Mouse (Mus musculus): Measurements from ENCODE around the gene Gm4858. TPM values are rescaled to one million over a fixed set of nuclear protein-coding genes. Genes with fewer than 3 reads are reported as not detected.
"Not testable (repeated sequence)": the region's sequence is repeated elsewhere in the genome, so short reads cannot be mapped to it uniquely, and the experiment has no call there.

Gene Gm4858
- polyA plus RNA-seq (2014; fragmentation: Nextera tagmentation; extraction: Ambion mirVana): not detected in 2 replicates

GRCm38 (mm10) chr3:93068523-93068922 is at the start of gene Gm4858:
Gene Gm4858, plus strand, starts transcription at chr3:93068823.
- not testable (repeated sequence) for H3K4me3 ChIP-seq (ENCODE audit: low read depth, low read length); H3K27ac ChIP-seq (ENCODE audit: low read depth, low read length); H3K36me3 ChIP-seq (ENCODE audit: control insufficient read depth, insufficient read depth, low read length); ATAC-seq (ENCODE audit: low FRiP score); H3K4me2 ChIP-seq; H3K4me1 ChIP-seq (ENCODE audit: control insufficient read depth, insufficient read depth, low read length); H3K9ac ChIP-seq (ENCODE audit: low read length); H3K27me3 ChIP-seq (ENCODE audit: control insufficient read depth, insufficient read depth, low read length); DNase-seq (ENCODE audit: low spot score, missing footprints); H3K9me3 ChIP-seq (ENCODE audit: control insufficient read depth, low read length)

- no peak within 1 kb of the TSS for H3K27ac ChIP-seq (ENCODE audit: low read depth, low read length)
- no peak within 1 kb of the TSS for H3K9ac ChIP-seq (ENCODE audit: low read length)
- 85% methylated on average over 2 of the region's 2 CpGs for WGBS
- H3K27me3 ChIP-seq (ENCODE audit: control insufficient read depth, insufficient read depth, low read length): no peaks in the 10 kb centered on the region
- DNase-seq (ENCODE audit: low spot score, missing footprints): no peak
- ATAC-seq (ENCODE audit: low FRiP score): no peak
- H3K4me3 ChIP-seq (ENCODE audit: low read depth, low read length): no peak within 1 kb of the TSS
- no peaks in the 10 kb centered on the region for H3K4me1 ChIP-seq (ENCODE audit: control insufficient read depth, insufficient read depth, low read length)
- H3K4me2 ChIP-seq: no peak within 1 kb of the TSS
- H3K36me3 ChIP-seq (ENCODE audit: control insufficient read depth, insufficient read depth, low read length): no peaks in the 10 kb centered on the region
- H3K9me3 ChIP-seq (ENCODE audit: control insufficient read depth, low read length): no peaks in the 10 kb centered on the region
These were observed 49.7 kb upstream of the Gm4858 start, which contains the start of gene Lce1m for GRCm38 (mm10) chr3:93018960-93019359. Gene Lce1m, minus strand, starts transcription at chr3:93019060.

GRCm38 (mm10) chr3:93021171-93021570 is 47.5 kb upstream of the Gm4858 start:
- DNase-seq (ENCODE audit: low spot score, missing footprints) (no peak), ATAC-seq (ENCODE audit: low FRiP score) (no peak)
- H3K4me1 ChIP-seq (ENCODE audit: control insufficient read depth, insufficient read depth, low read length): no peaks in the 10 kb centered on the region
- H3K27me3 ChIP-seq (ENCODE audit: control insufficient read depth, insufficient read depth, low read length): no peaks in the 10 kb centered on the region
- H3K4me3 ChIP-seq (ENCODE audit: low read depth, low read length): no peak overlapping the region
- H3K27ac ChIP-seq (ENCODE audit: low read depth, low read length): no peak overlapping the region
- WGBS: 88% methylated on average over 1 of the region's 1 CpGs
- H3K36me3 ChIP-seq (ENCODE audit: control insufficient read depth, insufficient read depth, low read length): no peaks in the 10 kb centered on the region
- no peak overlapping the region for H3K4me2 ChIP-seq
- H3K9ac ChIP-seq (ENCODE audit: low read length): no peak overlapping the region
- no peaks in the 10 kb centered on the region for H3K9me3 ChIP-seq (ENCODE audit: control insufficient read depth, low read length)

GRCm38 (mm10) chr3:93023411-93024184 is 45.0 kb upstream of the Gm4858 start:
- DNase-seq (ENCODE audit: low spot score, missing footprints) (no peak), ATAC-seq (ENCODE audit: low FRiP score) (no peak)
- H3K27me3 ChIP-seq (ENCODE audit: control insufficient read depth, insufficient read depth, low read length): no peaks in the 10 kb centered on the region
- 84% methylated on average over 3 of the region's 3 CpGs for WGBS
- no peak overlapping the region for H3K27ac ChIP-seq (ENCODE audit: low read depth, low read length)
- H3K9ac ChIP-seq (ENCODE audit: low read length): no peak overlapping the region
- H3K4me1 ChIP-seq (ENCODE audit: control insufficient read depth, insufficient read depth, low read length): no peaks in the 10 kb centered on the region
- H3K9me3 ChIP-seq (ENCODE audit: control insufficient read depth, low read length): no peaks in the 10 kb centered on the region
- no peak overlapping the region for H3K4me3 ChIP-seq (ENCODE audit: low read depth, low read length)
- H3K36me3 ChIP-seq (ENCODE audit: control insufficient read depth, insufficient read depth, low read length): no peaks in the 10 kb centered on the region
- H3K4me2 ChIP-seq: no peak overlapping the region

GRCm38 (mm10) chr3:93025486-93025885 is 43.1 kb upstream of the Gm4858 start:
- WGBS: 90% methylated on average over 2 of the region's 2 CpGs
- H3K4me2 ChIP-seq: no peak overlapping the region
- H3K9me3 ChIP-seq (ENCODE audit: control insufficient read depth, low read length): no peaks in the 10 kb centered on the region
- no peaks in the 10 kb centered on the region for H3K4me1 ChIP-seq (ENCODE audit: control insufficient read depth, insufficient read depth, low read length)
- no peak overlapping the region for H3K9ac ChIP-seq (ENCODE audit: low read length)
- no peaks in the 10 kb centered on the region for H3K36me3 ChIP-seq (ENCODE audit: control insufficient read depth, insufficient read depth, low read length)
- DNase-seq (ENCODE audit: low spot score, missing footprints) (no peak), ATAC-seq (ENCODE audit: low FRiP score) (no peak)
- H3K27me3 ChIP-seq (ENCODE audit: control insufficient read depth, insufficient read depth, low read length): no peaks in the 10 kb centered on the region
- H3K4me3 ChIP-seq (ENCODE audit: low read depth, low read length): no peak overlapping the region
- no peak overlapping the region for H3K27ac ChIP-seq (ENCODE audit: low read depth, low read length)

GRCm38 (mm10) chr3:93031450-93031849 is 37.2 kb upstream of the Gm4858 start:
- DNase-seq (ENCODE audit: low spot score, missing footprints): peak; percentile 91
- Histone ChIP-seq H3K27me3 (ENCODE audit: control insufficient read depth, insufficient read depth, low read length) (no peaks in the 10 kb centered on the region), H3K27ac (ENCODE audit: low read depth, low read length) (no peak overlapping the region), H3K4me3 (ENCODE audit: low read depth, low read length) (no peak overlapping the region), H3K4me2 (no peak overlapping the region), H3K36me3 (ENCODE audit: control insufficient read depth, insufficient read depth, low read length) (no peaks in the 10 kb centered on the region), H3K4me1 (ENCODE audit: control insufficient read depth, insufficient read depth, low read length) (no peaks in the 10 kb centered on the region), H3K9me3 (ENCODE audit: control insufficient read depth, low read length) (no peaks in the 10 kb centered on the region), H3K9ac (ENCODE audit: low read length) (no peak overlapping the region)
- WGBS: 70% methylated on average over 5 of the region's 5 CpGs
- ATAC-seq (ENCODE audit: low FRiP score): peak; percentile 87

- Histone ChIP-seq H3K27me3 (ENCODE audit: control insufficient read depth, insufficient read depth, low read length) (no peaks in the 10 kb centered on the region), H3K4me1 (ENCODE audit: control insufficient read depth, insufficient read depth, low read length) (no peaks in the 10 kb centered on the region), H3K27ac (ENCODE audit: low read depth, low read length) (no peak overlapping the region), H3K9ac (ENCODE audit: low read length) (no peak overlapping the region), H3K4me2 (no peak overlapping the region), H3K36me3 (ENCODE audit: control insufficient read depth, insufficient read depth, low read length) (no peaks in the 10 kb centered on the region), H3K4me3 (ENCODE audit: low read depth, low read length) (no peak overlapping the region), H3K9me3 (ENCODE audit: control insufficient read depth, low read length) (no peaks in the 10 kb centered on the region)
- ATAC-seq (ENCODE audit: low FRiP score) (no peak), DNase-seq (ENCODE audit: low spot score, missing footprints) (no peak)
- 95% methylated on average over 1 of the region's 1 CpGs for WGBS
These were observed 18.4 kb upstream of the Gm4858 start for GRCm38 (mm10) chr3:93050182-93050581.

GRCm38 (mm10) chr3:93052826-93053474 is 15.7 kb upstream of the Gm4858 start:
- WGBS: 51% methylated on average over 10 of the region's 10 CpGs

GRCm38 (mm10) chr3:93086631-93087030 is 18.0 kb downstream of the Gm4858 start:
- Histone ChIP-seq H3K4me1 (ENCODE audit: control insufficient read depth, insufficient read depth, low read length) (no peaks in the 10 kb centered on the region), H3K4me2 (no peak overlapping the region), H3K36me3 (ENCODE audit: control insufficient read depth, insufficient read depth, low read length) (no peaks in the 10 kb centered on the region), H3K27me3 (ENCODE audit: control insufficient read depth, insufficient read depth, low read length) (no peaks in the 10 kb centered on the region), H3K9ac (ENCODE audit: low read length) (no peak overlapping the region), H3K4me3 (ENCODE audit: low read depth, low read length) (no peak overlapping the region), H3K9me3 (ENCODE audit: control insufficient read depth, low read length) (no peaks in the 10 kb centered on the region), H3K27ac (ENCODE audit: low read depth, low read length) (no peak overlapping the region)
- DNase-seq (ENCODE audit: low spot score, missing footprints) (no peak), ATAC-seq (ENCODE audit: low FRiP score) (no peak)
- 79% methylated on average over 2 of the region's 2 CpGs for WGBS

More at GRCm38 (mm10) chr3:93052826-93053474, 15.7 kb upstream of the Gm4858 start:
- Histone ChIP-seq H3K4me3 (ENCODE audit: low read depth, low read length) (no peak overlapping the region), H3K4me1 (ENCODE audit: control insufficient read depth, insufficient read depth, low read length) (no peaks in the 10 kb centered on the region), H3K9me3 (ENCODE audit: control insufficient read depth, low read length) (no peaks in the 10 kb centered on the region), H3K9ac (ENCODE audit: low read length) (no peak overlapping the region), H3K36me3 (ENCODE audit: control insufficient read depth, insufficient read depth, low read length) (no peaks in the 10 kb centered on the region), H3K27ac (ENCODE audit: low read depth, low read length) (no peak overlapping the region), H3K4me2 (no peak overlapping the region), H3K27me3 (ENCODE audit: control insufficient read depth, insufficient read depth, low read length) (no peaks in the 10 kb centered on the region)
- DNase-seq (ENCODE audit: low spot score, missing footprints) (peak; percentile 88), ATAC-seq (ENCODE audit: low FRiP score) (no peak)
